Mouse (Mus musculus) frontal cortex, postnatal 10 days (tissue): ENCODE measurements around the gene Clstn3.
"Not testable (repeated sequence)": the region's sequence is repeated elsewhere in the genome, so short reads cannot be mapped to it uniquely, and the experiment has no call there.

Experiments
- DNase-seq, 2 experiments: peaks; one replicate each; pipeline ENCODE4 v3.0.0; 2022; ENCODE audit warnings: low spot score in 2 of 2, mixed read lengths in 1 of 2

Gene Clstn3

GRCm38 (mm10) chr6:124448959-124449667, 15.5 kb downstream of the Clstn3 start:
- no peak for DNase-seq

- DNase-seq = no peak
Measured at GRCm38 (mm10) chr6:124448186-124448852, 16.3 kb downstream of the Clstn3 start.

- no peak for DNase-seq
Measured at GRCm38 (mm10) chr6:124447356-124447755, 17.2 kb downstream of the Clstn3 start.

GRCm38 (mm10) chr6:124446459-124446858, 18.1 kb downstream of the Clstn3 start:
- no peak for DNase-seq

GRCm38 (mm10) chr6:124446024-124446423, 18.6 kb downstream of the Clstn3 start:
- DNase-seq = no peak

GRCm38 (mm10) chr6:124443338-124443737, 21.3 kb downstream of the Clstn3 start:
- DNase-seq = no peak

GRCm38 (mm10) chr6:124436245-124436644, 28.3 kb downstream of the Clstn3 start:
- DNase-seq = no peak

- DNase-seq = no peak
Measured at GRCm38 (mm10) chr6:124435173-124435572, 29.4 kb downstream of the Clstn3 start.

GRCm38 (mm10) chr6:124433688-124434324, 30.8 kb downstream of the Clstn3 start:
- DNase-seq = no peak

GRCm38 (mm10) chr6:124430784-124431495, 33.7 kb downstream of the Clstn3 start:
- DNase-seq = peak in 1 of 2 experiments; percentile 16

GRCm38 (mm10) chr6:124430379-124430778, 34.2 kb downstream of the Clstn3 start:
- DNase-seq = no peak

GRCm38 (mm10) chr6:124427791-124428576, 36.6 kb downstream of the Clstn3 start:
- DNase-seq = peak in 1 of 2 experiments; percentile 16

- peak in 1 of 2 experiments; percentile 29 for DNase-seq
Measured at GRCm38 (mm10) chr6:124427289-124427688, 37.3 kb downstream of the Clstn3 start.

- DNase-seq = no peak
Measured at GRCm38 (mm10) chr6:124426604-124427003, 38.0 kb downstream of the Clstn3 start.

GRCm38 (mm10) chr6:124425523-124425922, 39.1 kb downstream of the Clstn3 start:
- DNase-seq = no peak

GRCm38 (mm10) chr6:124425042-124425441, 39.6 kb downstream of the Clstn3 start:
- DNase-seq = not testable (repeated sequence)

- no peak for DNase-seq
Measured at GRCm38 (mm10) chr6:124424068-124424498, 40.5 kb downstream of the Clstn3 start.

- no peak for DNase-seq
Measured at GRCm38 (mm10) chr6:124418686-124419085, 45.9 kb downstream of the Clstn3 start.

- peak; percentile 76 to 80 for DNase-seq
Measured at GRCm38 (mm10) chr6:124415347-124416088, 49.1 kb downstream of the Clstn3 start.

- peak; percentile 91 to 95 for DNase-seq
Measured at GRCm38 (mm10) chr6:124414927-124415325, 49.7 kb downstream of the Clstn3 start, which contains the start of gene Pex5. Gene Pex5, minus strand, starts transcription at chr6:124415067.
